Mouse (Mus musculus): ENCODE measurements around the gene Bbs7.

GRCm38 (mm10) chr3:36531979-36532542 is 81.2 kb downstream of the Bbs7 start:
- TF ChIP-seq CTCF (IDR thresholded peaks at IDR 0.05; ENCODE audit: low read depth) (no peak), EP300 (optimal IDR thresholded peaks at IDR 0.05) (no peak)
